Mouse (Mus musculus) erythroblast, embryonic 14.5 days (primary cell): ENCODE data around the gene Nudt9.

Experiments used
- GATA1 ChIP-seq: IDR thresholded peaks from 2 replicates; pipeline ENCODE4 v1.6.1; 2012; ENCODE audit warnings: low read length, inconsistent platforms, mixed read lengths
- TAL1 ChIP-seq: IDR thresholded peaks from 3 replicates; pipeline ENCODE4 v1.6.1; 2012; ENCODE audit warnings: low read length, inconsistent platforms, mixed read lengths

DNA sequence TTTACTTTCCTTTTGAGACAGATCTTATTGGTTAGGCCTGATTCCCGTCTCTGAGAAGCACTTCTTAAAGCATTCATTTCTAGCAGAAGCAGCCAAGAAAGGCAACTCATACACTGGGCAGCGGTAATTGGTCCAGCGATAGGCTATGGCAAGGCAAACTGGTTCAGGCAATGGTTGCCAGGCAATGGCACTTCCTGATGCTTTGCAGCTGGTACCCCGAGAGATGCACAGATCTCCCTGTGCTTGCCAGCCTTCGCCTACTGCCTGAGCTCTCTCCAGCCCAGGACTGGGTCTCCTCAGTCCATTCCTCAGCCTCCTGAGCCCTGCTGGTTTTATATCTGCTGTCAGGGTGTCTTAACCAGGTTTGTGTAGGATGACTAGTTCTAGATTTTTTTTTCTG, 14.3 kb downstream of the Nudt9 start:
- no peak for TF ChIP-seq GATA1
- TF ChIP-seq TAL1, result no peak
